Mouse (Mus musculus): Measurements from ENCODE around the gene Kansl1. TPM values are rescaled to one million over a fixed set of nuclear protein-coding genes. Genes with fewer than 3 reads are reported as not detected.

Gene Kansl1
- total RNA-seq, 1 experiment = 37.7 TPM

DNA sequence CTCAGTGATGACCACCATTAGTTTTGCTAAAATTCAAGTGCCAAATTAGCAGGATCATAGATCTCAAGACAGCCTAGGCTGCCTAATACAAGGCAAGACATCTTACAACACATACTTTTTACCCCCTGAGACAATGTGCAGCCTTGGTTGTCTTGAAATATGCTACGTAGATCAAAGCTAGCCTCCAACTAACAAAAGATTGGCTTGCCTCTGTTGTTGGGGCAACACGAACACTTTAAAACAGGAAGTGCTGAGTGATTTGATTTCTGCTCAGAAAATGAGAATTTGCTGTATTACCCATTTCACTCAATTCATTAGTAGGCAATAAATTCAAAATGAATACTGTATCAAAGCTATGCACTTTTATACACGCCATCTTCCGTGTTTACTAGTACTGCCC lies 86.8 kb downstream of the Kansl1 start:
- DNase-seq (ENCODE audit: low read depth, low spot score) = no peak
- no peaks in the 10 kb centered on the region; a peak in 1 of 4 replicates for H3K4me1 ChIP-seq (ENCODE audit: control insufficient read depth in 2 of 2, insufficient read depth in 2 of 2, low read length in 2 of 2, poor library complexity in 1 of 2)
- no peak for TF ChIP-seq MAFK (IDR thresholded peaks at IDR 0.05; ENCODE audit: insufficient read depth, low read depth, low read length)
- H3K4me3 ChIP-seq (ENCODE audit: insufficient read depth in 1 of 2, low read depth in 1 of 2, low read length in 2 of 2, poor library complexity in 1 of 2, severe bottlenecking in 1 of 2) = no peak overlapping the region
- H3K9ac ChIP-seq (ENCODE audit: insufficient read depth, low read depth, low read length, poor library complexity, severe bottlenecking) = no peak overlapping the region
- in situ Hi-C loops (cut with MboI; ENCODE audit: low sequenced_read_pairs in 2 of 2, unreplicated experiment in 2 of 2) = no loop called here
- H3K36me3 ChIP-seq (ENCODE audit: control insufficient read depth, insufficient read depth, low read length, poor library complexity, severe bottlenecking) = no peaks in the 10 kb centered on the region; the same call in none of the 2 replicates
- H3K27ac ChIP-seq (ENCODE audit: insufficient read depth, low read depth, low read length, poor library complexity, severe bottlenecking) = no peak overlapping the region
- H3K9me3 ChIP-seq (ENCODE audit: control insufficient read depth, insufficient read depth, low read depth, low read length) = no peaks in the 10 kb centered on the region

GRCm38 (mm10) chr11:104379635-104380034 lies 89.0 kb downstream of the Kansl1 start:
- DNase-seq (ENCODE audit: low read depth, low spot score) = no peak
- Histone ChIP-seq H3K36me3 (ENCODE audit: control insufficient read depth, insufficient read depth, low read length, poor library complexity, severe bottlenecking) (peaks cover 2% of the 10 kb centered on the region), H3K9me3 (ENCODE audit: control insufficient read depth, insufficient read depth, low read depth, low read length) (no peaks in the 10 kb centered on the region), H3K4me1 (ENCODE audit: control insufficient read depth in 2 of 2, insufficient read depth in 2 of 2, low read length in 2 of 2, poor library complexity in 1 of 2) (no peaks in the 10 kb centered on the region; a peak in 1 of 4 replicates), H3K4me3 (ENCODE audit: insufficient read depth in 1 of 2, low read depth in 1 of 2, low read length in 2 of 2, poor library complexity in 1 of 2, severe bottlenecking in 1 of 2) (no peak overlapping the region), H3K9ac (ENCODE audit: insufficient read depth, low read depth, low read length, poor library complexity, severe bottlenecking) (no peak overlapping the region), H3K27ac (ENCODE audit: insufficient read depth, low read depth, low read length, poor library complexity, severe bottlenecking) (no peak overlapping the region)
- in situ Hi-C loops (cut with MboI; ENCODE audit: low sequenced_read_pairs in 2 of 2, unreplicated experiment in 2 of 2) = no loop called here
- TF ChIP-seq HCFC1 (IDR thresholded peaks at IDR 0.05; ENCODE audit: borderline replicate concordance, insufficient read depth, low read length) (no peak), MAFK (IDR thresholded peaks at IDR 0.05; ENCODE audit: insufficient read depth, low read depth, low read length) (no peak), ZNF384 (IDR thresholded peaks at IDR 0.05; ENCODE audit: low read depth, low read length) (no peak), ZC3H11A (IDR thresholded peaks at IDR 0.05; ENCODE audit: borderline replicate concordance, low read depth, low read length) (no peak), CHD2 (IDR thresholded peaks at IDR 0.05; ENCODE audit: low read depth, low read length) (no peak)

DNA sequence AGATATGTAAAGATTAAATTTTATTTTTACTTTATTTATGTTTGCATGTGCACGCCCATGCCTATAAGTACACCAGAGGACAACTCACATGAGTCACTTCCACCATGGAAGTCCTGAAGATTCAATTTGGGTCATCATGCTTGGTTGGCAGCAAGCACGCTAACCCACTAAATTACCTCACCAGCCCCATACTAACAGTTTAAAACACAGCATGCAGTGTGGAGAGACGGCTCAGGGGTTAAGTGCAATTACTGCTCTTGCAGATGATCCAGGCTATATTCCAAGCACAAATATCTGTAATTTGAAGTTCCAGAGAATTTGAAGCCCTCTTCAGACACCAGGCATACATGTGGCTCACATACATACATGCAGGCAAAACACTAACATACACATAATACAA lies 92.4 kb downstream of the Kansl1 start:
- TF ChIP-seq MAFK (IDR thresholded peaks at IDR 0.05; ENCODE audit: insufficient read depth, low read depth, low read length) (no peak), HCFC1 (IDR thresholded peaks at IDR 0.05; ENCODE audit: borderline replicate concordance, insufficient read depth, low read length) (no peak)
- no peak for DNase-seq (ENCODE audit: low read depth, low spot score)
- Histone ChIP-seq H3K36me3 (ENCODE audit: control insufficient read depth, insufficient read depth, low read length, poor library complexity, severe bottlenecking) (peaks cover 2% of the 10 kb centered on the region), H3K4me1 (ENCODE audit: control insufficient read depth in 2 of 2, insufficient read depth in 2 of 2, low read length in 2 of 2, poor library complexity in 1 of 2) (no peaks in the 10 kb centered on the region; a peak in 1 of 4 replicates), H3K9me3 (ENCODE audit: control insufficient read depth, insufficient read depth, low read depth, low read length) (no peaks in the 10 kb centered on the region), H3K27ac (ENCODE audit: insufficient read depth, low read depth, low read length, poor library complexity, severe bottlenecking) (no peak overlapping the region), H3K9ac (ENCODE audit: insufficient read depth, low read depth, low read length, poor library complexity, severe bottlenecking) (no peak overlapping the region), H3K4me3 (ENCODE audit: insufficient read depth in 1 of 2, low read depth in 1 of 2, low read length in 2 of 2, poor library complexity in 1 of 2, severe bottlenecking in 1 of 2) (no peak overlapping the region)
- in situ Hi-C loops (cut with MboI; ENCODE audit: low sequenced_read_pairs in 2 of 2, unreplicated experiment in 2 of 2) = no loop called here

DNA sequence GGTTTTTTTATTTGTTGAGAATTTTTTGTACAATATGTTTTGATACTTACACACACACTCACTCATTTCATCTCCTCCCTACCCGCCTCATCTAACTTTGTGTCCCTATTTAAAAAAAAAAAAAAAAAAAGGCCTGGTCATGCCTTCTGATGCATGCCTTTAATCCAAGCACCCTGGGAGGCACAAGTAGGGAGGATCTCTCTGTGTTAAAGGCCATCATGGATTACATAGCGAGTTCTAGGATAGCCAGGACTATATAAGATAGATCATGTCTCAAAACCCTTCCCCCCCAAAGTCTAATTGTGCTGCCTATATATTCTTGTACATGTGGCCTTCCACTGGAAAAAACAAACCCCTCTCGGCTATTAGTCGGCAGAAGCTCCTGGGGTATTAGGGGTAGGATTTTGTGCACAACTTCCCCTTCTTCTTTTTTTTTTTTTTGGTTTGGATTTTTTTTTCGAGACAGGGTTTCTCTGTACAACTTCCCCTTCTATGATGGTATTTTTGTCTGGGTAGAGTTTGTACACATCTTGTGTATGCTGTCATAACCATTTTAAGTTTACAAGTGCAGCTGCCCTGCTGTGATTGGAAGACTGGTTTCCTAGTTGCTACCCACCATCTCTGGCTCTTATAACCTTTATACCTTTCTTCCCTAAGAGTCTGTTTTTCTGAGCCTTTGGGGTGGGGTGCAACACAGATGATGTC lies 101.0 kb downstream of the Kansl1 start:
- Histone ChIP-seq H3K36me3 (ENCODE audit: control insufficient read depth, insufficient read depth, low read length, poor library complexity, severe bottlenecking) (no peaks in the 10 kb centered on the region; the same call in 1 of the 2 replicates), H3K9me3 (ENCODE audit: control insufficient read depth, insufficient read depth, low read depth, low read length) (no peaks in the 10 kb centered on the region), H3K27ac (ENCODE audit: insufficient read depth, low read depth, low read length, poor library complexity, severe bottlenecking) (no peak overlapping the region), H3K4me1 (ENCODE audit: control insufficient read depth in 2 of 2, insufficient read depth in 2 of 2, low read length in 2 of 2, poor library complexity in 1 of 2) (peaks cover 0 to 3% of the 10 kb centered on the region in 2 experiments; a peak in 1 of 4 replicates), H3K4me3 (ENCODE audit: insufficient read depth in 1 of 2, low read depth in 1 of 2, low read length in 2 of 2, poor library complexity in 1 of 2, severe bottlenecking in 1 of 2) (no peak overlapping the region), H3K9ac (ENCODE audit: insufficient read depth, low read depth, low read length, poor library complexity, severe bottlenecking) (no peak overlapping the region)
- TF ChIP-seq CHD2 (IDR thresholded peaks at IDR 0.05; ENCODE audit: low read depth, low read length) (no peak), HCFC1 (IDR thresholded peaks at IDR 0.05; ENCODE audit: borderline replicate concordance, insufficient read depth, low read length) (no peak), ZNF384 (IDR thresholded peaks at IDR 0.05; ENCODE audit: low read depth, low read length) (no peak), ZC3H11A (IDR thresholded peaks at IDR 0.05; ENCODE audit: borderline replicate concordance, low read depth, low read length) (no peak), MAFK (IDR thresholded peaks at IDR 0.05; ENCODE audit: insufficient read depth, low read depth, low read length) (no peak)
- no peak for DNase-seq (ENCODE audit: low read depth, low spot score)
- in situ Hi-C loops (cut with MboI; ENCODE audit: low sequenced_read_pairs in 2 of 2, unreplicated experiment in 2 of 2) = no loop called here
